Mouse (Mus musculus) neural tube, embryonic 15.5 days (tissue): Measurements from ENCODE around the gene Tfeb. TPM values are rescaled to one million over a fixed set of nuclear protein-coding genes. Genes with fewer than 3 reads are reported as not detected.

Source experiments
- ATAC-seq: fragments of 200-750 bp; cut with Nextera tagmentation; 2 replicates; pipeline ENCODE4 v1.8.0; 2017; ENCODE audit warnings: mild to moderate bottlenecking, moderate TSS enrichment, moderate library complexity; ENCODE audit not compliant: low FRiP score
- H3K27ac ChIP-seq: fragments of 300-500 bp; sonication (generic); replicated peaks from 2 replicates; pipeline ENCODE4 v1.5.1; 2015; ENCODE audit warnings: mild to moderate bottlenecking, inconsistent platforms
- H3K27me3 ChIP-seq: fragments of 300-500 bp; sonication (generic); replicated peaks from 2 replicates; pipeline ENCODE4 v1.6.1; 2015; ENCODE audit warnings: inconsistent platforms
- H3K36me3 ChIP-seq: fragments of 300-500 bp; sonication (generic); 2 replicates; pipeline ENCODE4 v1.6.1; 2015; ENCODE audit warnings: inconsistent platforms
- H3K4me1 ChIP-seq: fragments of 300-500 bp; sonication (generic); 2 replicates; pipeline ENCODE4 v1.6.1; 2015; ENCODE audit warnings: inconsistent platforms
- H3K4me2 ChIP-seq: fragments of 300-500 bp; sonication (generic); 2 replicates; pipeline ENCODE4 v1.6.1; 2015; ENCODE audit warnings: inconsistent platforms, mild to moderate bottlenecking, moderate library complexity
- H3K4me3 ChIP-seq: fragments of 300-500 bp; sonication (generic); replicated peaks from 2 replicates; pipeline ENCODE4 v1.5.1; 2015; ENCODE audit warnings: mild to moderate bottlenecking, inconsistent platforms
- H3K9ac ChIP-seq: fragments of 300-500 bp; sonication (generic); replicated peaks from 2 replicates; pipeline ENCODE4 v1.6.1; 2015; ENCODE audit warnings: mild to moderate bottlenecking, inconsistent platforms
- H3K9me3 ChIP-seq: fragments of 300-500 bp; sonication (generic); replicated peaks from 2 replicates; pipeline ENCODE4 v1.6.1; 2016; ENCODE audit warnings: inconsistent platforms
- WGBS: fragments of 180-500 bp; shearing (Covaris S2); methylation state at CpG from one replicate; pipeline ENCODE4 v1.1.7; 2015; ENCODE audit warnings: mixed read lengths; 5-methylcytosine and 5-hydroxymethylcytosine counted together
- polyA plus RNA-seq: library from polyadenylated mRNA; unstranded; fragments of >200 nt; fragmentation: Nextera tagmentation; extraction: Ambion mirVana; gene quantifications from 2 replicates; pipeline ENCODE4 v1.2.1, GENCODE M21; 2015

Gene Tfeb
- polyA plus RNA-seq, 1 experiment from 2014 or later: 3.7 TPM

- 92% methylated on average over 10 of the region's 10 CpGs for WGBS
- Histone ChIP-seq H3K4me3 (no peak overlapping the region), H3K4me2 (no peak overlapping the region), H3K9me3 (no peaks in the 10 kb centered on the region), H3K27me3 (0 out of 2 replicates have a peak, but pooled peaks cover 7% of the 10 kb centered on the region), H3K36me3 (peaks cover 37% of the 10 kb centered on the region), H3K27ac (no peak overlapping the region), H3K9ac (no peak overlapping the region), H3K4me1 (peaks cover 22% of the 10 kb centered on the region)
- ATAC-seq: no peak
Observed at GRCm38 (mm10) chr17:47698156-47698555, 38.7 kb upstream of the Tfeb start.

- peaks cover 42% of the 10 kb centered on the region for H3K36me3 ChIP-seq
- WGBS: 84% methylated on average over 2 of the region's 2 CpGs
Observed at GRCm38 (mm10) chr17:47699055-47699454, 37.8 kb upstream of the Tfeb start.

GRCm38 (mm10) chr17:47701793-47702192 is 35.0 kb upstream of the Tfeb start:
- H3K27me3 ChIP-seq: 0 out of 2 replicates have a peak, but pooled peaks cover 7% of the 10 kb centered on the region
- peaks cover 50% of the 10 kb centered on the region for H3K36me3 ChIP-seq
- ATAC-seq: no peak
- WGBS: 75% methylated on average over 9 of the region's 9 CpGs
- H3K4me3 ChIP-seq: no peak overlapping the region
- no peak overlapping the region for H3K9ac ChIP-seq
- no peak overlapping the region for H3K27ac ChIP-seq
- H3K4me2 ChIP-seq: no peak overlapping the region
- H3K4me1 ChIP-seq: peaks cover 3% of the 10 kb centered on the region; the same call in 1 of the 2 replicates
- H3K9me3 ChIP-seq: no peaks in the 10 kb centered on the region

More at GRCm38 (mm10) chr17:47699055-47699454, 37.8 kb upstream of the Tfeb start:
- Histone ChIP-seq H3K4me3 (no peak overlapping the region), H3K27me3 (0 out of 2 replicates have a peak, but pooled peaks cover 7% of the 10 kb centered on the region), H3K4me1 (peaks cover 13% of the 10 kb centered on the region), H3K9ac (no peak overlapping the region), H3K27ac (no peak overlapping the region), H3K9me3 (no peaks in the 10 kb centered on the region), H3K4me2 (no peak overlapping the region)
- no peak for ATAC-seq

- Histone ChIP-seq H3K4me2 (no peak overlapping the region), H3K9me3 (no peaks in the 10 kb centered on the region), H3K27me3 (0 out of 2 replicates have a peak, but pooled peaks cover 7% of the 10 kb centered on the region), H3K27ac (no peak overlapping the region), H3K4me1 (peaks cover 3% of the 10 kb centered on the region; the same call in 1 of the 2 replicates), H3K36me3 (peaks cover 46% of the 10 kb centered on the region), H3K9ac (no peak overlapping the region), H3K4me3 (no peak overlapping the region)
- 44% methylated on average over 28 of the region's 28 CpGs for WGBS
- no peak for ATAC-seq
Observed at GRCm38 (mm10) chr17:47702548-47703345, 34.1 kb upstream of the Tfeb start.

GRCm38 (mm10) chr17:47703556-47703955 is 33.3 kb upstream of the Tfeb start:
- Histone ChIP-seq H3K9ac (no peak overlapping the region), H3K4me1 (peaks cover 3% of the 10 kb centered on the region; the same call in 1 of the 2 replicates), H3K9me3 (no peaks in the 10 kb centered on the region), H3K27me3 (0 out of 2 replicates have a peak, but pooled peaks cover 7% of the 10 kb centered on the region), H3K4me3 (no peak overlapping the region), H3K4me2 (no peak overlapping the region), H3K27ac (no peak overlapping the region), H3K36me3 (peaks cover 39% of the 10 kb centered on the region)
- no peak for ATAC-seq
- 28% methylated on average over 20 of the region's 20 CpGs for WGBS

GRCm38 (mm10) chr17:47704692-47705091 is 32.1 kb upstream of the Tfeb start:
- no peak overlapping the region for H3K4me2 ChIP-seq
- H3K9me3 ChIP-seq: no peaks in the 10 kb centered on the region
- WGBS: 85% methylated on average over 4 of the region's 4 CpGs
- ATAC-seq: no peak
- H3K4me3 ChIP-seq: no peak overlapping the region
- no peak overlapping the region for H3K27ac ChIP-seq
- peaks cover 38% of the 10 kb centered on the region for H3K36me3 ChIP-seq
- 0 out of 2 replicates have a peak, but pooled peaks cover 7% of the 10 kb centered on the region for H3K27me3 ChIP-seq
- H3K4me1 ChIP-seq: peaks cover 3% of the 10 kb centered on the region; the same call in 1 of the 2 replicates
- H3K9ac ChIP-seq: no peak overlapping the region

GRCm38 (mm10) chr17:47706196-47706595 is 30.6 kb upstream of the Tfeb start:
- WGBS: 60% methylated on average over 1 of the region's 1 CpGs

GRCm38 (mm10) chr17:47707961-47708360 is 28.9 kb upstream of the Tfeb start:
- ATAC-seq: no peak
- 77% methylated on average over 3 of the region's 3 CpGs for WGBS
- peaks cover 16% of the 10 kb centered on the region for H3K36me3 ChIP-seq
- 0 out of 2 replicates have a peak, but pooled peaks cover 1% of the 10 kb centered on the region for H3K27me3 ChIP-seq
- H3K4me1 ChIP-seq: peaks cover 2% of the 10 kb centered on the region; the same call in 1 of the 2 replicates
- no peak overlapping the region for H3K4me2 ChIP-seq
- no peak overlapping the region for H3K27ac ChIP-seq
- no peak overlapping the region for H3K4me3 ChIP-seq
- no peak overlapping the region for H3K9ac ChIP-seq
- no peaks in the 10 kb centered on the region for H3K9me3 ChIP-seq

More at GRCm38 (mm10) chr17:47706196-47706595, 30.6 kb upstream of the Tfeb start:
- Histone ChIP-seq H3K27ac (no peak overlapping the region), H3K4me2 (no peak overlapping the region), H3K36me3 (peaks cover 33% of the 10 kb centered on the region), H3K4me3 (no peak overlapping the region), H3K9me3 (no peaks in the 10 kb centered on the region), H3K27me3 (0 out of 2 replicates have a peak, but pooled peaks cover 7% of the 10 kb centered on the region), H3K4me1 (no peaks in the 10 kb centered on the region), H3K9ac (no peak overlapping the region)
- no peak for ATAC-seq

GRCm38 (mm10) chr17:47708972-47709371 is 27.9 kb upstream of the Tfeb start:
- Histone ChIP-seq H3K4me3 (no peak overlapping the region), H3K9ac (no peak overlapping the region), H3K4me2 (no peak overlapping the region), H3K4me1 (peaks cover 4% of the 10 kb centered on the region; the same call in 1 of the 2 replicates), H3K36me3 (0 out of 2 replicates have a peak, but pooled peaks cover 8% of the 10 kb centered on the region), H3K27ac (no peak overlapping the region), H3K9me3 (no peaks in the 10 kb centered on the region), H3K27me3 (no peaks in the 10 kb centered on the region)
- ATAC-seq: no peak
- 78% methylated on average over 4 of the region's 4 CpGs for WGBS

- Histone ChIP-seq H3K27ac (no peak overlapping the region), H3K4me3 (no peak overlapping the region), H3K4me2 (no peak overlapping the region), H3K9ac (no peak overlapping the region), H3K36me3 (no peaks in the 10 kb centered on the region), H3K27me3 (no peaks in the 10 kb centered on the region), H3K4me1 (peaks cover 4% of the 10 kb centered on the region; the same call in 1 of the 2 replicates), H3K9me3 (no peaks in the 10 kb centered on the region)
- 73% methylated on average over 3 of the region's 3 CpGs for WGBS
- no peak for ATAC-seq
Observed at GRCm38 (mm10) chr17:47710036-47710435, 26.8 kb upstream of the Tfeb start.

GRCm38 (mm10) chr17:47711883-47712282 is 24.9 kb upstream of the Tfeb start:
- Histone ChIP-seq H3K4me2 (no peak overlapping the region), H3K27me3 (no peaks in the 10 kb centered on the region), H3K4me3 (no peak overlapping the region), H3K4me1 (peaks cover 4% of the 10 kb centered on the region; the same call in 1 of the 2 replicates), H3K9me3 (no peaks in the 10 kb centered on the region), H3K27ac (no peak overlapping the region), H3K36me3 (no peaks in the 10 kb centered on the region), H3K9ac (no peak overlapping the region)
- ATAC-seq: no peak
- 83% methylated on average over 6 of the region's 6 CpGs for WGBS
